Mouse (Mus musculus) limb, embryonic 11.5 days (tissue): ENCODE measurements around the gene Sbsn. TPM values are rescaled to one million over a fixed set of nuclear protein-coding genes. Genes with fewer than 3 reads are reported as not detected.

Experiments used
- ATAC-seq: fragments of 200-750 bp; cut with Nextera tagmentation; 2 replicates; pipeline ENCODE4 v1.8.0; 2017; ENCODE audit warnings: low read depth; ENCODE audit not compliant: insufficient number of reproducible peaks, low FRiP score, low TSS enrichment
- DNase-seq: peaks from one replicate; pipeline ENCODE4 v3.0.0-alpha.2; 2015; ENCODE audit warnings: low spot score
- H3K27ac ChIP-seq: fragments of 300-500 bp; sonication (generic); replicated peaks from 2 replicates; pipeline ENCODE4 v1.5.1; 2014; ENCODE audit warnings: low read depth, mild to moderate bottlenecking, low read length
- H3K27me3 ChIP-seq: fragments of 300-500 bp; sonication (generic); 2 replicates; pipeline ENCODE4 v1.6.1; 2014; ENCODE audit warnings: mild to moderate bottlenecking, low read length, mixed read lengths; ENCODE audit not compliant: control insufficient read depth, insufficient read depth
- H3K36me3 ChIP-seq: fragments of 300-500 bp; sonication (generic); 2 replicates; pipeline ENCODE4 v1.6.1; 2014; ENCODE audit warnings: mild to moderate bottlenecking, low read length, moderate library complexity, mixed read lengths; ENCODE audit not compliant: control insufficient read depth, insufficient read depth
- H3K4me1 ChIP-seq: fragments of 300-500 bp; sonication (generic); 2 replicates; pipeline ENCODE4 v1.6.1; 2014; ENCODE audit warnings: low read length, mixed read lengths; ENCODE audit not compliant: control insufficient read depth, insufficient read depth
- H3K4me2 ChIP-seq: fragments of 300-500 bp; sonication (generic); 2 replicates; pipeline ENCODE4 v1.6.1; 2014; ENCODE audit warnings: low read depth, mild to moderate bottlenecking, moderate library complexity; ENCODE audit not compliant: severe bottlenecking
- H3K4me3 ChIP-seq: fragments of 300-500 bp; sonication (generic); 2 replicates; pipeline ENCODE4 v1.5.1; 2014; ENCODE audit warnings: low read depth, low read length
- H3K9ac ChIP-seq: fragments of 300-500 bp; sonication (generic); 2 replicates; pipeline ENCODE4 v1.6.1; 2014; ENCODE audit warnings: mild to moderate bottlenecking, low read length
- H3K9me3 ChIP-seq: fragments of 300-500 bp; sonication (generic); 2 replicates; pipeline ENCODE4 v1.6.1; 2016; ENCODE audit warnings: low read length; ENCODE audit not compliant: control insufficient read depth
- WGBS: fragments of 180-500 bp; shearing (Covaris S2); extraction: QIAGEN DNeasy Blood & Tissue Kit; methylation state at CpG from one replicate; pipeline ENCODE4 v1.1.7; 2014; 5-methylcytosine and 5-hydroxymethylcytosine counted together
- polyA plus RNA-seq: library from polyadenylated mRNA; unstranded; fragments of >200 nt; fragmentation: Nextera tagmentation; extraction: Ambion mirVana; gene quantifications from 2 replicates; pipeline ENCODE4 v1.2.1, GENCODE M21; 2014

Gene Sbsn
- polyA plus RNA-seq, 1 experiment from 2014 or later, result 0.27 TPM

DNA sequence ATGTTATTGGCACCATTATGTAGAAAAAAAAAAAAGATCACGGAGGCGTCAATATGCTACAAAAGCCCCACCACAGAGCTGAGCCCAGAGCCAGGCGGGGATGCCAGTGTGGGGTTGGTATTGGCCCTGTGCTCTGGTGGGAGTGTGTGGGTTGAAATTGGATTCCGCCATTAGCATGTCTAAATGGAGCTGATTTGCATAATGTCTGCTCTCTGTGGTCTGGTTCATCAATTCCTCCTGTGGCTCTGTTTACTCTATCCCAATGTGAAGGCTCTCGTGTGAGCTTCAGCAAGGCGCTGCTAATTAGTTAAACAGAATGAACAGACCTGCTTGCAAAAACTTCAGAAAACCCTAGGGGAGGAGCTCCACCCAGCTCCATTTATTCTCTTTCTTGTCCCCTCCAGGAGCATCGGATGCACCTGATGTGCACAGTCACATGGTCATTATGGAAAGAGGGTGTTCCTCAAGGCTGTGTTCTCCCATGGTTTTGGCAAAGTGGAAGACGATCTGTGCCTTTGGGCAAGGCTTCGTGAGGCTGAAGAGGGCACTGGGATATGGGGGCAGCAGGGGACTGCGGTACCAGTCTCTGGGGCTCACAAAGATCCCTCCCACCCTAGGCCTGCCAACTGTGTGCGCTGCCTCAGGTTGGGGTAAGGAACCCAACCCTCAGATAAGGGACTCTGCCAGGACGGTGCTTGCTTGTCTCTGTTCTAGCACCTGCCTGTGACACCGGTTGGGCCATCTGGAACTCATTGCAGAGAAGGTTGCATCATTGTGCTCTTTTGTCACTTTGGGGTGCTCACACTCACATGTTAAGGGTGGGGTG lies 34.7 kb downstream of the Sbsn start:
- DNase-seq (no peak), ATAC-seq (no peak)
- H3K4me3 ChIP-seq, result no peak overlapping the region
- H3K4me1 ChIP-seq, result no peaks in the 10 kb centered on the region
- H3K27me3 ChIP-seq, result no peaks in the 10 kb centered on the region
- no peak overlapping the region for H3K27ac ChIP-seq
- no peak overlapping the region for H3K9ac ChIP-seq
- H3K36me3 ChIP-seq, result no peaks in the 10 kb centered on the region
- no peak overlapping the region for H3K4me2 ChIP-seq
- 62% methylated on average over 13 of the region's 13 CpGs for WGBS
- H3K9me3 ChIP-seq, result no peaks in the 10 kb centered on the region

GRCm38 (mm10) chr7:30787377-30788022 lies 36.2 kb downstream of the Sbsn start, which contains the start of gene Krtdap:
Gene Krtdap, plus strand, starts transcription at chr7:30787896.
- 52% methylated on average over 13 of the region's 15 CpGs for WGBS
- Histone ChIP-seq H3K27me3 (no peaks in the 10 kb centered on the region), H3K27ac (no peak within 1 kb of the TSS), H3K9ac (no peak within 1 kb of the TSS), H3K4me3 (no peak within 1 kb of the TSS), H3K36me3 (no peaks in the 10 kb centered on the region), H3K9me3 (no peaks in the 10 kb centered on the region), H3K4me2 (no peak within 1 kb of the TSS), H3K4me1 (no peaks in the 10 kb centered on the region)
- ATAC-seq (no peak), DNase-seq (no peak)

GRCm38 (mm10) chr7:30790141-30790540 lies 38.9 kb downstream of the Sbsn start:
- Histone ChIP-seq H3K4me3 (no peak overlapping the region), H3K27ac (no peak overlapping the region), H3K27me3 (no peaks in the 10 kb centered on the region), H3K9ac (no peak overlapping the region), H3K9me3 (no peaks in the 10 kb centered on the region), H3K4me1 (no peaks in the 10 kb centered on the region), H3K4me2 (no peak overlapping the region), H3K36me3 (no peaks in the 10 kb centered on the region)
- WGBS, result 84% methylated on average over 10 of the region's 10 CpGs
- ATAC-seq (no peak), DNase-seq (no peak)

DNA sequence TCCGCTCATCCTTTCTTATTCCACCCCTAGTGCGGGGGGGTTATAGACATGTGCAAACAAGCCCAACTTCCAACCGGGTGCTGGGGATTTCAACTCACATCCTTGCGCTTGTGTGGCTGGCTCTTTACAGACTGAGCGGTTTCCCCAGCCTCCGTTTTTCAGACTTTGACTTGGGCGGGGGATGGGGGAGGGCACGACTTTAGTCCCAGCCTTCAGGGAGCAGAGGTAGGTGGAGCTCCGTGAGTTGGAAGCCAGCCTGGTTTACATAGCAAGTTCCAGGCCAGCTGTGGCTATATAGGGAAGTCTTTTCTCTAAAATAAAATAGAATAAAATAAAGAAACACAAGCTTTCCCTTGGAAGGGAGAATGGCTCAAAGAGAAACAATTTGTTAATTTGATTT lies 40.6 kb downstream of the Sbsn start:
- H3K4me2 ChIP-seq, result no peak overlapping the region
- 26% methylated on average over 9 of the region's 9 CpGs for WGBS
- H3K36me3 ChIP-seq, result no peaks in the 10 kb centered on the region
- no peaks in the 10 kb centered on the region for H3K4me1 ChIP-seq
- DNase-seq (no peak), ATAC-seq (no peak)
- no peaks in the 10 kb centered on the region for H3K9me3 ChIP-seq
- no peak overlapping the region for H3K9ac ChIP-seq
- H3K27me3 ChIP-seq, result no peaks in the 10 kb centered on the region
- no peak overlapping the region for H3K4me3 ChIP-seq
- H3K27ac ChIP-seq, result no peak overlapping the region

DNA sequence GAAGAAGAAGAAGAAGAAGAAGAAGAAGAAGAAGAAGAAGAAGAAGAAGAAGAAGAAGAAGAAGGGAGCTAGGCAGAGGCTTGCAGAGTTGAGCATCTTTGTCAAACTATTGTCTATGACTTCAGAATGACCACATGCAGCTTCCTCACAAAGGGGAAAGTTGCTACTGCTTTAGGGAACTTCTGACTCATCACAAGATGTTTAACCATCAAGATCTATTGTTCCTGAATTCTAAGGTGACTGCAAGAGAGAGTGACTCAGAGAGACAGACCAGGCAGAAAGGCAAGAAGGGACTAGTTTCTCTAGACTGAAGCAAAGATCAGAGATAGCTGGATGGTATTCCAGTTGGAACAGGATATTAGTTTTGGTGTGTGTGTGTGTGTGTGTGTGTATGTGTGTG lies 43.6 kb downstream of the Sbsn start:
- no peak overlapping the region for H3K4me3 ChIP-seq
- H3K9ac ChIP-seq, result no peak overlapping the region
- H3K4me1 ChIP-seq, result no peaks in the 10 kb centered on the region
- no peaks in the 10 kb centered on the region for H3K27me3 ChIP-seq
- H3K4me2 ChIP-seq, result no peak overlapping the region
- no peak overlapping the region for H3K27ac ChIP-seq
- H3K9me3 ChIP-seq, result no peaks in the 10 kb centered on the region
- no peaks in the 10 kb centered on the region for H3K36me3 ChIP-seq
- ATAC-seq, result no peak
- DNase-seq, result no peak

DNA sequence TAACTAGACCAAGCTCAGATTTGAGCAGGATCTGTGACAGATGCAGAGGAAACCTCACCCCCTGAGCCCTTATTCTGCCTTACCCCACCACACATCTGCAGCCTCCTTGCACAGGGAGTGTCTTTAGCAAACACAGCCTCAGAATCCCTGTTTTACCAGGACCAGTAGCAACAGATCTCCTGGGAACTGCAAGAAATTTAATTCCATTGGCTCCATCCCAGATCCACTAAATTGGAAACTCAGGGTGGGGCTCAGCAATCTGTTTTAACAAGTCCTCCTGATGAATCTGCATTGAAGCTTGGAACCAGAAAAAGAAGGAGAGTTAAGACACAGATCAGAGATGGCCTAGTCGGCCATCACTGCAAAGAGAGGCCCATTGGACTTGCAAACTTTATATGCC lies 45.5 kb downstream of the Sbsn start:
- peaks cover 4% of the 10 kb centered on the region; the same call in 1 of the 2 replicates for H3K9me3 ChIP-seq
- ATAC-seq, result no peak
- H3K4me2 ChIP-seq, result no peak overlapping the region
- H3K27me3 ChIP-seq, result no peaks in the 10 kb centered on the region
- H3K4me3 ChIP-seq, result no peak overlapping the region
- no peak for DNase-seq
- no peak overlapping the region for H3K9ac ChIP-seq
- H3K36me3 ChIP-seq, result no peaks in the 10 kb centered on the region
- 94% methylated on average over 1 of the region's 1 CpGs for WGBS
- H3K27ac ChIP-seq, result no peak overlapping the region
- no peaks in the 10 kb centered on the region for H3K4me1 ChIP-seq

DNA sequence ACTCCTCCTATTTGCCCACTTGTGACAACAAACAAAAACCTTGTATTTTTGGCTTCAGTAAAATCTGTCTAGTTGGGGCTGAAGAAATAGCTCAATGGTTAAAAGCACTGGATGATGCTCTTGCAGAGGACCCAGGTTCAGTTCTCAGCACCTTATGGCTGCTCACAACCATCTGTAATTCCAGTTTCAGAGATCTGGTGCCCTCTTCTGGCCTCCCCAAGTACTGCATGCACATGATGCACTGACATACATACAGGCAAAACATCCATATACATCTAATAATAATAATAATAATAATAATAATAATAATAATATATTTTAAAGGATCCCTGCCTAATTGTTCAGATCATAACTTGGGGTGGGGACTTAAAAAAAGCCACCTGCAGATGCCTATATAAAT lies 49.4 kb downstream of the Sbsn start:
- DNase-seq, result no peak
- H3K36me3 ChIP-seq, result no peaks in the 10 kb centered on the region
- peaks cover 4% of the 10 kb centered on the region; the same call in 1 of the 2 replicates for H3K9me3 ChIP-seq
- H3K9ac ChIP-seq, result no peak overlapping the region
- no peak overlapping the region for H3K4me3 ChIP-seq
- H3K27me3 ChIP-seq, result no peaks in the 10 kb centered on the region
- no peaks in the 10 kb centered on the region for H3K4me1 ChIP-seq
- no peak overlapping the region for H3K27ac ChIP-seq
- no peak overlapping the region for H3K4me2 ChIP-seq
- ATAC-seq, result no peak

DNA sequence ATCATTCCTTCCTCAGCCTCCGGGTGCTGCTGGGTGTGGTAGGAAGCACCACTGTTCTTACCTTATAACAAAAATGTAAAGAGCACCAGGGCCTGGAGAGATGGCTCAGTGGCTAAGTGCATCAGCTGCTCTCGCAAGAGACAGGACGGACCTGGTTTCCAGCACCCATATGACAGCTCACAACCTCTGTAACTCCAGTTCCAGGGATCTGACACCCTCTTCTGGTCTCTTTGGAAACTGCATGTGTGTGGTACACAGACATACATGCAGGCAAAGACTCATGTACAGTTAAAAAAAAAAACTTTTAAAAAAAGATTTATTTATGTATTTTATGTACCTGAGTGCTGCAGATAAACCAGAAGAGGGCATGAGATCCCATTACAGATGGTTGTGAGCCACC lies 52.0 kb downstream of the Sbsn start:
- ATAC-seq, result no peak
- WGBS, result 97% methylated on average over 3 of the region's 3 CpGs

More for the DNA sequence above, 52.0 kb downstream of the Sbsn start:
- Histone ChIP-seq H3K27me3 (no peaks in the 10 kb centered on the region), H3K27ac (no peak overlapping the region), H3K4me3 (no peak overlapping the region), H3K4me2 (no peak overlapping the region), H3K4me1 (no peaks in the 10 kb centered on the region), H3K9ac (no peak overlapping the region), H3K9me3 (peaks cover 4% of the 10 kb centered on the region; the same call in 1 of the 2 replicates), H3K36me3 (no peaks in the 10 kb centered on the region)
- DNase-seq, result no peak
